In the genomic region with DNA sequence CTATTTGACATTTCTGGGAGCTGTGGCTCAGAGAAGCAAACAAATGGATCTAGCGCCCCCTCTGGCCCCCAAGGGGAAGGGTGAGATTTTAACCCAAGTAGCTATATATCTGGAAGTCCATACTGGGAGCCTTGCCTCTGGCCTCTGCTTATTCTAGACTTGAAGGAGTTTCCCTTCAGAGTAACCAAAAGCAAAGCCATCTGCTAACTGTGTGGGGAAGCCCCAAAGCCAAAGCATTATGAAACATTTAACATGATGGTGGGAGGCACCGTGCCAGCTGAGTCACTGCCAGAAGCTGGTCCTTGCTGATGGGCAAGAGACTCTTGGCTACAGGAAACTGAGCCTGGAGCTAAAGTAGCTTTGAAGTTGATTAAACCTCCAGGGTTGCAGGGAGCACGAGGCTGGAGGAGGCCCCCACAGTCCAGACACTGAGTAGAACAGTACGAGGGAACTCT, we compare ENCODE assay signal across 8 mouse cellular contexts. TPM values are rescaled to one million over a fixed set of nuclear protein-coding genes. Genes with fewer than 3 reads are reported as not detected.
A peak's percentile ranks its signal among the peaks of the same experiment; 100 is the strongest.
DNase-seq lines count a peak whose midpoint lies in the region; ATAC-seq and TF ChIP-seq lines count a peak whose summit lies in the region.

No protein-coding gene starts in this region.

- no peaks in the 10 kb centered on the region for H3K9me3 ChIP-seq in hindbrain, embryonic 15.5 days
- no peaks in the 10 kb centered on the region for H3K9me3 ChIP-seq in hindbrain, embryonic 13.5 days
- H3K9me3 ChIP-seq in intestine, postnatal 0 days (ENCODE audit: control insufficient read depth) = no peaks in the 10 kb centered on the region

- no peak overlapping the region for H3K27ac ChIP-seq in hindbrain, embryonic 15.5 days (replicated peaks)
- H3K27ac ChIP-seq in hindbrain, embryonic 13.5 days = no peak overlapping the region
- H3K27ac ChIP-seq in intestine, postnatal 0 days (ENCODE audit: low read depth, low read length) = no peak overlapping the region

- H3K27me3 ChIP-seq in hindbrain, embryonic 15.5 days = no peaks in the 10 kb centered on the region
- H3K27me3 ChIP-seq in hindbrain, embryonic 13.5 days = no peaks in the 10 kb centered on the region
- H3K27me3 ChIP-seq in intestine, postnatal 0 days (replicated peaks; ENCODE audit: control insufficient read depth, insufficient read depth, low read length) = peaks cover 16% of the 10 kb centered on the region

- WGBS in hindbrain, embryonic 15.5 days = 33% methylated on average over 4 of the region's 4 CpGs
- 48% methylated on average over 4 of the region's 4 CpGs for WGBS in hindbrain, embryonic 13.5 days
- 48% methylated on average over 4 of the region's 4 CpGs for WGBS in intestine, postnatal 0 days

- H3K4me2 ChIP-seq in hindbrain, embryonic 15.5 days = no peak overlapping the region
- H3K4me2 ChIP-seq in hindbrain, embryonic 13.5 days = no peak overlapping the region
- no peak overlapping the region for H3K4me2 ChIP-seq in intestine, postnatal 0 days (replicated peaks; ENCODE audit: low read depth)

- intact Hi-C loops in left cerebral cortex, postnatal 36 days (cut with DNase I) = no loop called here

- H3K36me3 ChIP-seq in hindbrain, embryonic 15.5 days = no peaks in the 10 kb centered on the region
- H3K36me3 ChIP-seq in hindbrain, embryonic 13.5 days = no peaks in the 10 kb centered on the region
- H3K36me3 ChIP-seq in intestine, postnatal 0 days (ENCODE audit: control insufficient read depth, insufficient read depth) = no peaks in the 10 kb centered on the region

- TF ChIP-seq CTCF in intestine, postnatal 0 days (IDR thresholded peaks at IDR 0.05; ENCODE audit: low read depth) = peak; percentile 56

- H3K4me3 ChIP-seq in hindbrain, embryonic 15.5 days = no peak overlapping the region
- no peak overlapping the region for H3K4me3 ChIP-seq in hindbrain, embryonic 13.5 days
- H3K4me3 ChIP-seq in intestine, postnatal 0 days (ENCODE audit: low read depth, low read length) = no peak overlapping the region

- H3K4me1 ChIP-seq in hindbrain, embryonic 15.5 days (replicated peaks) = peaks cover 9% of the 10 kb centered on the region
- 0 out of 2 replicates have a peak, but pooled peaks cover 6% of the 10 kb centered on the region for H3K4me1 ChIP-seq in hindbrain, embryonic 13.5 days (replicated peaks)
- 0 out of 2 replicates have a peak, but pooled peaks cover 3% of the 10 kb centered on the region for H3K4me1 ChIP-seq in intestine, postnatal 0 days (replicated peaks; ENCODE audit: control insufficient read depth, insufficient read depth, low read length)

- peak; percentile 61; the same call in 1 of the 2 replicates for ATAC-seq in hindbrain, embryonic 15.5 days (ENCODE audit: low FRiP score, low read depth)
- ATAC-seq in hindbrain, embryonic 13.5 days (ENCODE audit: low FRiP score) = no peak
- ATAC-seq in frontal cortex, adult (ENCODE audit: low TSS enrichment) = peak; percentile 85
- ATAC-seq in intestine, postnatal 0 days = no peak

- DNase-seq in adrenal gland, postnatal 10 days = peak; percentile 96
- DNase-seq in left cerebral cortex, postnatal 36 days (ENCODE audit: low spot score in 2 of 2) = peak; percentile 75 to 80
- DNase-seq in right cerebral cortex, adult 18-20 months = peak; percentile 86
- no peak for DNase-seq in natural killer cell, adult 2 months (ENCODE audit: low spot score in 2 of 2)

- no peak overlapping the region for H3K9ac ChIP-seq in hindbrain, embryonic 15.5 days
- H3K9ac ChIP-seq in hindbrain, embryonic 13.5 days = no peak overlapping the region
- no peak overlapping the region for H3K9ac ChIP-seq in intestine, postnatal 0 days (ENCODE audit: low read depth, low read length)

RNA-seq across cellular contexts. Expression of gene D7Ertd443e, which starts 4.0 kb away (rescaled TPM):
- polyA plus RNA-seq in hindbrain, embryonic 15.5 days (2015; fragmentation: Nextera tagmentation; extraction: Ambion mirVana) = 0.16 and 0.35 TPM in 2 replicates
- 0.17 and 0.27 TPM in 2 replicates for polyA plus RNA-seq in hindbrain, embryonic 13.5 days (2015; fragmentation: Nextera tagmentation; extraction: Ambion mirVana)
- 1 to 10 TPM; 3.6 to 3.8 TPM for total RNA-seq in adrenal gland, postnatal 10 days (2021)
- 0.14 TPM in 1 of 2 replicates, not detected in the other for polyA plus RNA-seq in intestine, postnatal 0 days (2015; fragmentation: Nextera tagmentation; extraction: Ambion mirVana)
- 1 to 10 TPM; 2.9 TPM for total RNA-seq in left cerebral cortex, postnatal 36 days (2021)

Comparison
In these comparisons a context has a peak if more than half of its experiments do, and no peak if none do; other contexts are left out.
1. ATAC-seq: peak in hindbrain, embryonic 15.5 days (single experiment) and frontal cortex, adult (single experiment); none in hindbrain, embryonic 13.5 days (single experiment) and intestine, postnatal 0 days (single experiment).
2. DNase-seq: peak in adrenal gland, postnatal 10 days (single experiment), left cerebral cortex, postnatal 36 days (2 of 2) and right cerebral cortex, adult 18-20 months (single experiment); none in natural killer cell, adult 2 months (0 of 2).